Mouse (Mus musculus): ENCODE measurements around the gene Klc3. TPM values are rescaled to one million over a fixed set of nuclear protein-coding genes. Genes with fewer than 3 reads are reported as not detected.

Klc3 gene
- polyA plus RNA-seq, 1 experiment from 2014 or later: 1.8 TPM

GRCm38 (mm10) chr7:19350221-19350620, 53.7 kb downstream of the Klc3 start:
- no peak for ATAC-seq (ENCODE audit: insufficient number of reproducible peaks, insufficient read depth, low FRiP score, low read depth)
- Histone ChIP-seq H3K36me3 (ENCODE audit: control insufficient read depth, insufficient read depth, low read length) (peaks cover 69% of the 10 kb centered on the region), H3K4me1 (ENCODE audit: control insufficient read depth in 2 of 2, insufficient read depth in 2 of 2, low read length in 2 of 2) (peaks cover 5 to 6% of the 10 kb centered on the region in 2 experiments), H3K9me3 (ENCODE audit: control insufficient read depth, low read length) (no peaks in the 10 kb centered on the region), H3K27ac (replicated peaks in 1 of 2; ENCODE audit: control insufficient read depth in 1 of 2, insufficient read depth in 1 of 2, low read depth in 2 of 2, low read length in 2 of 2) (no peak overlapping the region), H3K9ac (ENCODE audit: low read length) (no peak overlapping the region), H3K27me3 (ENCODE audit: control insufficient read depth, insufficient read depth, low read length) (no peaks in the 10 kb centered on the region), H3K4me2 (ENCODE audit: low read length) (no peak overlapping the region), H3K4me3 (ENCODE audit: control insufficient read depth in 1 of 2, insufficient read depth in 1 of 2, low read depth in 1 of 2, low read length in 2 of 2) (no peak overlapping the region)
- 90% methylated on average over 8 of the region's 8 CpGs for WGBS

- Histone ChIP-seq H3K9me3 (ENCODE audit: control insufficient read depth, low read length) (no peaks in the 10 kb centered on the region), H3K36me3 (ENCODE audit: control insufficient read depth, insufficient read depth, low read length) (peaks cover 60% of the 10 kb centered on the region), H3K27ac (replicated peaks in 1 of 2; ENCODE audit: control insufficient read depth in 1 of 2, insufficient read depth in 1 of 2, low read depth in 2 of 2, low read length in 2 of 2) (no peak overlapping the region), H3K4me1 (ENCODE audit: control insufficient read depth in 2 of 2, insufficient read depth in 2 of 2, low read length in 2 of 2) (peaks cover 9 to 10% of the 10 kb centered on the region in 2 experiments), H3K4me3 (ENCODE audit: control insufficient read depth in 1 of 2, insufficient read depth in 1 of 2, low read depth in 1 of 2, low read length in 2 of 2) (no peak overlapping the region), H3K9ac (ENCODE audit: low read length) (peak overlapping the region; percentile 30; the same call in 1 of the 2 replicates), H3K4me2 (ENCODE audit: low read length) (no peak overlapping the region), H3K27me3 (ENCODE audit: control insufficient read depth, insufficient read depth, low read length) (no peaks in the 10 kb centered on the region)
- no peak for ATAC-seq (ENCODE audit: insufficient number of reproducible peaks, insufficient read depth, low FRiP score, low read depth)
- WGBS: 72% methylated on average over 13 of the region's 13 CpGs
These were observed 54.6 kb downstream of the Klc3 start for GRCm38 (mm10) chr7:19349188-19349915.

GRCm38 (mm10) chr7:19344938-19345471, 58.9 kb downstream of the Klc3 start:
- Histone ChIP-seq H3K9ac (ENCODE audit: low read length) (peak overlapping the region; percentile 79), H3K4me2 (ENCODE audit: low read length) (peak overlapping the region; percentile 82), H3K27ac (replicated peaks in 1 of 2; ENCODE audit: control insufficient read depth in 1 of 2, insufficient read depth in 1 of 2, low read depth in 2 of 2, low read length in 2 of 2) (peak overlapping the region; percentile 73 to 80), H3K36me3 (ENCODE audit: control insufficient read depth, insufficient read depth, low read length) (peaks cover 24% of the 10 kb centered on the region), H3K4me3 (ENCODE audit: control insufficient read depth in 1 of 2, insufficient read depth in 1 of 2, low read depth in 1 of 2, low read length in 2 of 2) (peak overlapping the region; percentile 69 to 95), H3K27me3 (ENCODE audit: control insufficient read depth, insufficient read depth, low read length) (no peaks in the 10 kb centered on the region), H3K4me1 (ENCODE audit: control insufficient read depth in 2 of 2, insufficient read depth in 2 of 2, low read length in 2 of 2) (peaks cover 21 to 36% of the 10 kb centered on the region in 2 experiments), H3K9me3 (ENCODE audit: control insufficient read depth, low read length) (no peaks in the 10 kb centered on the region)
- WGBS: under 1% methylated on average over 31 of the region's 31 CpGs
- peak; percentile 79 for ATAC-seq (ENCODE audit: insufficient number of reproducible peaks, insufficient read depth, low FRiP score, low read depth)

MicroRNA genes within 50 kb of the gene (microRNA counts, 519-probe panel; counts per million panel counts)
- microRNA mmu-miR-343: 322 counts per million, percentile 70 among the panel's probes with 10 or more counts

Small RNA genes within 50 kb of the gene (microRNA-seq; reads per million reads assigned to microRNA genes)
- not detected for gene Mir343

Other genes starting within 250 kb of the Klc3 start
- 51.5 and 52.6 TPM in 2 replicates for gene Gipr, start 238.0 kb downstream of the Klc3 start, polyA plus RNA-seq (2014; fragmentation: Nextera tagmentation; extraction: Ambion mirVana)
- gene Eml2, start 227.7 kb downstream of the Klc3 start, polyA plus RNA-seq (2014; fragmentation: Nextera tagmentation; extraction: Ambion mirVana): 8.3 and 9.5 TPM in 2 replicates
- 1.6 and 1.9 TPM in 2 replicates for gene Gpr4, start 191.6 kb downstream of the Klc3 start, polyA plus RNA-seq (2014; fragmentation: Nextera tagmentation; extraction: Ambion mirVana)
- gene Opa3, start 175.8 kb downstream of the Klc3 start, polyA plus RNA-seq (2014; fragmentation: Nextera tagmentation; extraction: Ambion mirVana): 36.5 and 38.6 TPM in 2 replicates
- 66.1 and 68.9 TPM in 2 replicates for gene Vasp, start 132.3 kb downstream of the Klc3 start, polyA plus RNA-seq (2014; fragmentation: Nextera tagmentation; extraction: Ambion mirVana)
- 0.20 TPM in 1 of 2 replicates, not detected in the other for gene Ppm1n, start 124.0 kb downstream of the Klc3 start, polyA plus RNA-seq (2014; fragmentation: Nextera tagmentation; extraction: Ambion mirVana)
- 39.2 and 43.6 TPM in 2 replicates for gene Rtn2, start 121.5 kb downstream of the Klc3 start, polyA plus RNA-seq (2014; fragmentation: Nextera tagmentation; extraction: Ambion mirVana)
- gene Fosb, start 94.1 kb downstream of the Klc3 start, polyA plus RNA-seq (2014; fragmentation: Nextera tagmentation; extraction: Ambion mirVana): 0.22 TPM in 1 of 2 replicates, not detected in the other
- gene Ercc1, start 59.3 kb downstream of the Klc3 start, polyA plus RNA-seq (2014; fragmentation: Nextera tagmentation; extraction: Ambion mirVana): 60.0 and 68.7 TPM in 2 replicates
- 12.7 and 15.7 TPM in 2 replicates for gene Cd3eap, start 44.6 kb downstream of the Klc3 start, polyA plus RNA-seq (2014; fragmentation: Nextera tagmentation; extraction: Ambion mirVana)
- 15.2 and 15.4 TPM in 2 replicates for gene Ppp1r13l, start 44.4 kb downstream of the Klc3 start, polyA plus RNA-seq (2014; fragmentation: Nextera tagmentation; extraction: Ambion mirVana)
- gene Ercc2, start 22.1 kb downstream of the Klc3 start, polyA plus RNA-seq (2014; fragmentation: Nextera tagmentation; extraction: Ambion mirVana): 4.8 and 6.6 TPM in 2 replicates
- 910 and 1,062 TPM in 2 replicates for gene Ckm, start 672 bp upstream of the Klc3 start, polyA plus RNA-seq (2014; fragmentation: Nextera tagmentation; extraction: Ambion mirVana)
- 9.3 and 10.5 TPM in 2 replicates for gene Mark4, start 54.7 kb upstream of the Klc3 start, polyA plus RNA-seq (2014; fragmentation: Nextera tagmentation; extraction: Ambion mirVana)
- 1.3 and 1.8 TPM in 2 replicates for gene Exoc3l2, start 59.2 kb upstream of the Klc3 start, polyA plus RNA-seq (2014; fragmentation: Nextera tagmentation; extraction: Ambion mirVana)
- 1.4 and 1.7 TPM in 2 replicates for gene Bloc1s3, start 104.3 kb upstream of the Klc3 start, polyA plus RNA-seq (2014; fragmentation: Nextera tagmentation; extraction: Ambion mirVana)
- 87.3 and 92.9 TPM in 2 replicates for gene Trappc6a, start 104.3 kb upstream of the Klc3 start, polyA plus RNA-seq (2014; fragmentation: Nextera tagmentation; extraction: Ambion mirVana)
- not detected in 2 replicates for gene Nkpd1, start 113.7 kb upstream of the Klc3 start, polyA plus RNA-seq (2014; fragmentation: Nextera tagmentation; extraction: Ambion mirVana)
- gene Ppp1r37, start 159.0 kb upstream of the Klc3 start, polyA plus RNA-seq (2014; fragmentation: Nextera tagmentation; extraction: Ambion mirVana): 2.9 and 5.3 TPM in 2 replicates
- 0.13 and 0.38 TPM in 2 replicates for gene Zfp296, start 173.2 kb upstream of the Klc3 start, polyA plus RNA-seq (2014; fragmentation: Nextera tagmentation; extraction: Ambion mirVana)
- gene Gemin7, start 173.5 kb upstream of the Klc3 start, polyA plus RNA-seq (2014; fragmentation: Nextera tagmentation; extraction: Ambion mirVana): 140 and 144 TPM in 2 replicates
- gene Clasrp, start 200.4 kb upstream of the Klc3 start, polyA plus RNA-seq (2014; fragmentation: Nextera tagmentation; extraction: Ambion mirVana): 26.6 and 29.2 TPM in 2 replicates
- 4.8 and 6.1 TPM in 2 replicates for gene Relb, start 225.3 kb upstream of the Klc3 start, polyA plus RNA-seq (2014; fragmentation: Nextera tagmentation; extraction: Ambion mirVana)